Mouse (Mus musculus): ENCODE measurements around the gene Fpr2. TPM values are rescaled to one million over a fixed set of nuclear protein-coding genes. Genes with fewer than 3 reads are reported as not detected.

The Fpr2 gene
- polyA plus RNA-seq, 1 experiment from 2014 or later = 0.37 TPM

DNA sequence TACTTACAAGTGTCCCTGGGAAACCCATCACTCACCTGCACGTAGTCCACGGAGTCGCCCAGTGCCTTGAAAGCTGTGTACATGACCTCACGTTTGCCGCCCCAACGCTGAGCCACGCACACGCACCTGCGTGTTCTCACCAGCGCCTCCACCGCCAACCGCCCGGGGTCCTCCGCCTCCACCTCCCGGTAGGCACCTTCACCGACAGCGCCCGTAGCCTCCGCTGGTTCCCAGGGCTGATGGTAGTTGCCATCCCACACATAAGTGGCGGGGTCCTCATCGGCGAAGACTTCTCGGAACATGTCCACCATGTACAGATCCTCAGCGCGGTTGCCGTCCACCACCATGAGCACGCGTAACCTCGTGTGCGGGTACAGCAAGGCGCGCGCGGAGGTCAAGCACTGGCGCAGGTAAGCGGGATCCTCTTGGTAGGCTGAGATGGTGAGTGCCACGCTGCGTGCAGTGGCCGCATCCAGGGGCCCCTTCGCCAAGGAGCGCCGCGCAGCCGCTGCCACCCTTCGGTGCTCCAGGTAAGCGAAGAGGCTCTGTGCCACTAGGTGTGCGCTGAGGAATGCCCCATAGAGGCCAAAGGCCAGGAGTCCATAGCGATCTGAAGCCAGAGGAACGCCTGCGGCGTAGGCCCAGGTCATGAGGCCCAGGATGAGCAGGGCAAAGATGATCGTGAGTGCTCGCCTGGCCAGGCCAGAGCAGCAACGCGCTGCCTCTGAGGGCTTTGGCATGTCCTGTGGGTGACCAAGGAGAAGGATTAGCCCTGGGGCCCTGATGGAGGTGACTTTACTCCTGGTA lies 37.5 kb upstream of the Fpr2 start:
- 19% methylated on average over 55 of the region's 55 CpGs for WGBS
- Histone ChIP-seq H3K4me2 (replicated peaks) (peak overlapping the region; percentile 48), H3K36me3 (replicated peaks; ENCODE audit: control insufficient read depth, insufficient read depth) (no peaks in the 10 kb centered on the region), H3K27ac (no peak overlapping the region), H3K27me3 (ENCODE audit: control insufficient read depth, insufficient read depth, low read length) (no peaks in the 10 kb centered on the region), H3K9me3 (ENCODE audit: control insufficient read depth, low read length) (no peaks in the 10 kb centered on the region), H3K4me3 (replicated peaks; ENCODE audit: low read length) (peak overlapping the region; percentile 24), H3K4me1 (replicated peaks; ENCODE audit: control insufficient read depth, insufficient read depth, low read length) (no peaks in the 10 kb centered on the region), H3K9ac (peak overlapping the region; percentile 34)
- DNase-seq (ENCODE audit: low spot score) (no peak), ATAC-seq (ENCODE audit: low FRiP score) (peak; percentile 57)

DNA sequence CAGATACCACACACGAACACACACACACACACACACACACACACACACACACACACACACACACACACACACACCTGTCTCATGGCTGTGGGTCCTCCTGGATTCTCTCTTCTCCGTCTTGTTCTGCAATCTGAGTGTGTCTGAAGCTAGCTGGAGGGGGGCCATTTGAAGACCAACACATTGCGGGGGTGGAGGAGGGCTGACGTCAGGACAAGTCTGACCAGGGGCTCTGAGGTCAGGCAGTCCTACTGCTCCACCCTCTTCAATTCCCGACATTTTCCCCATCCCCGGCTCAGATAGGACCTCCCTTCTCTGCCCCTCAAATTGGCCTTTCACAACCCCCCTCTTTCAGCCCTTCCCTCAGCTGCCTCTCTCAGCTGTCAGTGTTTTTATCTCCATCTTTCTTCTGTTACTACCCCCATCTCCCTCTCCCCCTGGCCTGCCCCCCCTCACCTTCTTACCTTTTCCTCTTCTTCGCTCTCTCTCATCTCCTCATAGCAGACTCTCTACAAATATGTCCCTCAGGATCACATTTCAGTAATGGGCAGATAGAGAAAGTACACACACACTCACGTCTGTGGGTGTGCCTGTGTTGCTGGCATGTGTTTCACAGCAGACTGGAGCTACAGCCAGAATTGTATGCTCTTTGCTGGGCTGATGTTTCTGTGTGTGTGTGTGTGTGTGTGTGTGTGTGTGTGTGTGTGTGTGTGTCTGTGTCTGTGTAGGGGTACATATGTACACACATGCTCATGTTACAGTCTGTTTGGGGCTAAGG lies 32.4 kb upstream of the Fpr2 start, which contains the start of gene Has1:
Has1 (minus strand) TSS at position 142 of the 775 bp plus-strand sequence.
- H3K4me2 ChIP-seq (replicated peaks) = no peak within 1 kb of the TSS
- no peak within 1 kb of the TSS for H3K4me3 ChIP-seq (replicated peaks; ENCODE audit: low read length)
- no peaks in the 10 kb centered on the region for H3K36me3 ChIP-seq (replicated peaks; ENCODE audit: control insufficient read depth, insufficient read depth)
- no peak within 1 kb of the TSS for H3K9ac ChIP-seq
- H3K27ac ChIP-seq = no peak within 1 kb of the TSS
- DNase-seq (ENCODE audit: low spot score) = no peak
- peak; percentile 51; the same call in 1 of the 2 replicates for ATAC-seq (ENCODE audit: low FRiP score)
- 68% methylated on average over 8 of the region's 8 CpGs for WGBS
- no peaks in the 10 kb centered on the region for H3K9me3 ChIP-seq (ENCODE audit: control insufficient read depth, low read length)
- H3K27me3 ChIP-seq (ENCODE audit: control insufficient read depth, insufficient read depth, low read length) = no peaks in the 10 kb centered on the region
- no peaks in the 10 kb centered on the region for H3K4me1 ChIP-seq (replicated peaks; ENCODE audit: control insufficient read depth, insufficient read depth, low read length)

DNA sequence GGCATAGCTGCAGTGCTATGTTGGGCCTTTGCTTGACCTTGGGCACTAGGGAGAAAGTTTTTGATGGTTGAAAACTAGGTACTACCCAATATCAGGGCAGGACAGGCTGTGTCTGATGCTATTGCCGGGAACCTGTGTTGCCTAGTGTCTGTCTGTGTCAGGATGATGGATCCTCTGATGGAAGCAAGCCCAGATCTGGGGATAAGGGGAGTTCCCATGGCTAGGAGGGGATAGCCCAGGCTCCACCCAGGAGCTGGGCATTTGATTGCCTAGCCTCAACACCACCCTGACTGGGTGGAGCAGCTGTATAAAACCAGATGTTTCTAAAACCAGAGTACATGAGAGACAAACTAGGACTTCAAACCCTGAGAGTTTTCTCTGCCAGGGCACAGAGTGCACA lies 31.0 kb upstream of the Fpr2 start:
- H3K4me2 ChIP-seq (replicated peaks) = no peak overlapping the region
- ATAC-seq (ENCODE audit: low FRiP score) (no peak), DNase-seq (ENCODE audit: low spot score) (no peak)
- H3K4me1 ChIP-seq (replicated peaks; ENCODE audit: control insufficient read depth, insufficient read depth, low read length) = no peaks in the 10 kb centered on the region
- WGBS = 81% methylated on average over 1 of the region's 1 CpGs
- H3K4me3 ChIP-seq (replicated peaks; ENCODE audit: low read length) = no peak overlapping the region
- H3K27me3 ChIP-seq (ENCODE audit: control insufficient read depth, insufficient read depth, low read length) = no peaks in the 10 kb centered on the region
- no peak overlapping the region for H3K9ac ChIP-seq
- no peak overlapping the region for H3K27ac ChIP-seq
- no peaks in the 10 kb centered on the region for H3K9me3 ChIP-seq (ENCODE audit: control insufficient read depth, low read length)
- H3K36me3 ChIP-seq (replicated peaks; ENCODE audit: control insufficient read depth, insufficient read depth) = no peaks in the 10 kb centered on the region

DNA sequence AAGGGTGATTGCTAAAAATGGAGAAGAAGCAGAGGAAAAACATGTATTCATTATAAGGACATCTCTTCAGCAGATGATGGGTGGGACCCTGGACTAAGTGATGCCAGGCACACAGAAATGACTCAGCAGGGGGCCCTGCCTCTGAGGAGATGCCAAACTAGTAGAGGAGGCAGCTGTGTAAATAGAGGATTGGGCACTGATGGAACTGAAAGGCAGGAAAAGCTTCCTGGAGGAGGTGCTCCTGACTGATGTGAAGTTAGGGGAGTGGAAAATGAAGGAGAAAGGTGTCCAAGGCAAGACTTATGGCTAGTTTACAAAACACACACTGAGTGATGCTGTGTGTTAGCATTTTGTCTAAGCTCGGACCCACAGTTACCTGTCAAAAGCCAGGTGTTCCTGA lies 30.2 kb upstream of the Fpr2 start:
- DNase-seq (ENCODE audit: low spot score) = no peak
- 79% methylated on average over 1 of the region's 1 CpGs for WGBS
- ATAC-seq (ENCODE audit: low FRiP score) = no peak
- no peaks in the 10 kb centered on the region for H3K27me3 ChIP-seq (ENCODE audit: control insufficient read depth, insufficient read depth, low read length)
- peaks cover 4% of the 10 kb centered on the region; the same call in 1 of the 2 replicates for H3K36me3 ChIP-seq (replicated peaks; ENCODE audit: control insufficient read depth, insufficient read depth)
- H3K9ac ChIP-seq = no peak overlapping the region
- no peak overlapping the region for H3K4me3 ChIP-seq (replicated peaks; ENCODE audit: low read length)
- no peaks in the 10 kb centered on the region for H3K4me1 ChIP-seq (replicated peaks; ENCODE audit: control insufficient read depth, insufficient read depth, low read length)
- no peaks in the 10 kb centered on the region for H3K9me3 ChIP-seq (ENCODE audit: control insufficient read depth, low read length)
- no peak overlapping the region for H3K4me2 ChIP-seq (replicated peaks)
- no peak overlapping the region for H3K27ac ChIP-seq

DNA sequence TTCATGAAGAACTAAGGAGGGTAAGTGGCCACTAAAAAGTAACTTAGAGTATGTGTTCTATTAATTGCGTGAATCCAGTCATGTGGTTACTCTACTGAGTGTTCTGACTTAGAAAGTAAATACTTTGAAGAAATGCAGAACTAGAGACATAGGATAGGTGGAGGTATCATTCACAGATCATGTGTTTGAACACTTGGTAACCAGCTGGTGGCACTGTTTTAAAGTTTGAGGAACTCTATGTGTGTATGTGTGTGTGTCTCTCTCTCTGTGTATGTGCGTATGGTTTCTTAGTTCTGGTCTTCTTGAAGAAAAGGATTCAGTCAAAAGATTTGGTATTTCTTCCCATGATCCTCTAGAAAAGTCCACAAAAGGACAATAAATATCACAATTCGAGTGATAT lies 27.5 kb upstream of the Fpr2 start:
- H3K27ac ChIP-seq = no peak overlapping the region
- no peaks in the 10 kb centered on the region for H3K4me1 ChIP-seq (replicated peaks; ENCODE audit: control insufficient read depth, insufficient read depth, low read length)
- no peak overlapping the region for H3K4me3 ChIP-seq (replicated peaks; ENCODE audit: low read length)
- WGBS = 86% methylated on average over 3 of the region's 3 CpGs
- no peaks in the 10 kb centered on the region for H3K27me3 ChIP-seq (ENCODE audit: control insufficient read depth, insufficient read depth, low read length)
- DNase-seq (ENCODE audit: low spot score) (no peak), ATAC-seq (ENCODE audit: low FRiP score) (no peak)
- H3K36me3 ChIP-seq (replicated peaks; ENCODE audit: control insufficient read depth, insufficient read depth) = peaks cover 12% of the 10 kb centered on the region
- no peaks in the 10 kb centered on the region for H3K9me3 ChIP-seq (ENCODE audit: control insufficient read depth, low read length)
- no peak overlapping the region for H3K4me2 ChIP-seq (replicated peaks)
- no peak overlapping the region for H3K9ac ChIP-seq

DNA sequence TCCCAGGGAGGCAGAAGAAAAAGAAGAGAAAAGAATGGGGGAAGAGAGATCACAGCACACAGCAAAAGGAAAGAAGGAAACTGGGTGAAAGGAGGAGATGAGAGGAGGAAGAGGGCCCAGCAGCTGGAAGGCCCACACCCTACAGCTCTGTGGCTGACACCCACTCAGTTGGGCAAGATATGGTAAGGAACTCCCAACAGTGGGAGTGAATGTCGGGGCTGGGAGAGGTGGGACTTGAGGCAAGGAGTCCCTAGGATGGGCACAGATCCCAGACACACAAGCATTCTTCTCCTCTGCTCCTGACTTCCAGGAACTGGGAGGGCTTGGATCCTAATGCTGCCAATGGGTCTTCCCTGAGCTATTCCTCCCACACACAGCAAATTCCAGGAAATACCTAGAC lies 25.3 kb upstream of the Fpr2 start:
- no peaks in the 10 kb centered on the region for H3K4me1 ChIP-seq (replicated peaks; ENCODE audit: control insufficient read depth, insufficient read depth, low read length)
- ATAC-seq (ENCODE audit: low FRiP score) (no peak), DNase-seq (ENCODE audit: low spot score) (no peak)
- H3K9ac ChIP-seq = no peak overlapping the region
- 75% methylated on average over 1 of the region's 1 CpGs for WGBS
- H3K27me3 ChIP-seq (ENCODE audit: control insufficient read depth, insufficient read depth, low read length) = no peaks in the 10 kb centered on the region
- no peaks in the 10 kb centered on the region for H3K9me3 ChIP-seq (ENCODE audit: control insufficient read depth, low read length)
- H3K36me3 ChIP-seq (replicated peaks; ENCODE audit: control insufficient read depth, insufficient read depth) = peaks cover 17% of the 10 kb centered on the region
- H3K4me3 ChIP-seq (replicated peaks; ENCODE audit: low read length) = no peak overlapping the region
- H3K27ac ChIP-seq = no peak overlapping the region
- H3K4me2 ChIP-seq (replicated peaks) = no peak overlapping the region

DNA sequence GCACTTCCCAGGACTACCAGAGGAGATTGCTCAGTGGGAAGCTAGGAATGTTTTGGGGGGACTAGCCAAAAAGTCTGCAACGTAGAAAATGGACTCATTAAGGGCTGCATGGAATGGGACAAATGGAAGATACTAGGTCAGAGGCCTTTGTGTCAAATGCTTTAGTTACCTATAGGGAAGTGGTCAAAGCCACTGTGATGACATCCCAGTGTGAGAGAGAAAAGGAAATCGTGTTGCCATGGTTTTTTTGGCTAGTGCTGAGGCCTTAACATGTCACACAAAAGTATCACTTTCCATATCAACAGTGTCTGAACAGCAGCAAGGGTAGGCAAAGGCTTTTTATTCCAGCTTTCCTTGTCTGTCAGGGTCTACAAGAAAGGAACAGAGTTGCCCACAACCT lies 22.5 kb upstream of the Fpr2 start:
- ATAC-seq (ENCODE audit: low FRiP score) (no peak), DNase-seq (ENCODE audit: low spot score) (no peak)
- H3K9ac ChIP-seq = no peak overlapping the region
- H3K27me3 ChIP-seq (ENCODE audit: control insufficient read depth, insufficient read depth, low read length) = no peaks in the 10 kb centered on the region
- H3K9me3 ChIP-seq (ENCODE audit: control insufficient read depth, low read length) = no peaks in the 10 kb centered on the region
- H3K4me2 ChIP-seq (replicated peaks) = no peak overlapping the region
- peaks cover 17% of the 10 kb centered on the region for H3K36me3 ChIP-seq (replicated peaks; ENCODE audit: control insufficient read depth, insufficient read depth)
- H3K4me1 ChIP-seq (replicated peaks; ENCODE audit: control insufficient read depth, insufficient read depth, low read length) = no peaks in the 10 kb centered on the region
- WGBS = 57% methylated on average over 2 of the region's 2 CpGs
- no peak overlapping the region for H3K4me3 ChIP-seq (replicated peaks; ENCODE audit: low read length)
- no peak overlapping the region for H3K27ac ChIP-seq

DNA sequence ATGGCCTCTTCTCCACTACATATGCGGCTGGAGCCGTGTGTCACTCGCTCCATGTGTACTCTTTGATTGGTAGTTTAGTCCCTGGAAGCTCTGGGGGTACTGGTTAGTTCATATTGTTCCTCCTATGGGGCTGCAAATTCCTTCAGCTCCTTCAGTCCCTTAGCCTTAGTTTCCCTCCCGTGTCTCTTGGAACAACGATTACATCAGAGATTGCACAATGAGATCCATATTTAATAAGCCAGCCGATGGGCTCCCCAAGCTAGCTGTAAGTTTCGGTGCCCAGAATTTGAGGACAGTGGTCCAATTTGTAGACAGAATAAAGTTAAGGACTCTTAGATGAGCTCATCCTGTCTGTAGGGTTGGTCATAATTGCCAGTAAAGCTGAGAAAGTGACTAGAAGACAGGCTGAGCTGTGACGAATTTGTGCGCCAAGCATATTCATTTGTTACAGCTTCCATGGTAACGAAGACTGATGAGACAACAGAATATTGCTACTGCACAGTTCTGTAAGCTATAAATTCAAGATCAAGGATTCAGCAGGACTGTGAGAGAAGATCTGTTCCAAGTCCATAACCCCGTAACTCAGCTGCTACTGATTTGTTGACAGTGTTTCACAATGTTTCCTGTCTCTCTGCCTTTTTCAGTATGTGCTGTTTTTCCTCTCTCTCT lies 20.7 kb upstream of the Fpr2 start:
- H3K9me3 ChIP-seq (ENCODE audit: control insufficient read depth, low read length) = no peaks in the 10 kb centered on the region
- H3K4me3 ChIP-seq (replicated peaks; ENCODE audit: low read length) = no peak overlapping the region
- peaks cover 17% of the 10 kb centered on the region for H3K36me3 ChIP-seq (replicated peaks; ENCODE audit: control insufficient read depth, insufficient read depth)
- H3K4me1 ChIP-seq (replicated peaks; ENCODE audit: control insufficient read depth, insufficient read depth, low read length) = no peaks in the 10 kb centered on the region
- DNase-seq (ENCODE audit: low spot score) (no peak), ATAC-seq (ENCODE audit: low FRiP score) (no peak)
- H3K27me3 ChIP-seq (ENCODE audit: control insufficient read depth, insufficient read depth, low read length) = no peaks in the 10 kb centered on the region
- no peak overlapping the region for H3K9ac ChIP-seq
- WGBS = 89% methylated on average over 11 of the region's 11 CpGs
- H3K27ac ChIP-seq = no peak overlapping the region
- no peak overlapping the region for H3K4me2 ChIP-seq (replicated peaks)

GRCm38 (mm10) chr17:17870892-17871550 lies 16.6 kb upstream of the Fpr2 start:
- Histone ChIP-seq H3K4me3 (replicated peaks; ENCODE audit: low read length) (no peak overlapping the region), H3K4me1 (replicated peaks; ENCODE audit: control insufficient read depth, insufficient read depth, low read length) (no peaks in the 10 kb centered on the region), H3K27me3 (ENCODE audit: control insufficient read depth, insufficient read depth, low read length) (no peaks in the 10 kb centered on the region), H3K36me3 (replicated peaks; ENCODE audit: control insufficient read depth, insufficient read depth) (peaks cover 1% of the 10 kb centered on the region), H3K9me3 (ENCODE audit: control insufficient read depth, low read length) (0 out of 2 replicates have a peak, but pooled peaks cover 8% of the 10 kb centered on the region), H3K27ac (no peak overlapping the region), H3K9ac (no peak overlapping the region), H3K4me2 (replicated peaks) (no peak overlapping the region)
- no peak for ATAC-seq (ENCODE audit: low FRiP score)
- no peak for DNase-seq (ENCODE audit: low spot score)
- WGBS = 88% methylated on average over 2 of the region's 2 CpGs
